Mouse (Mus musculus): ENCODE results near the gene Clip3.

DNA sequence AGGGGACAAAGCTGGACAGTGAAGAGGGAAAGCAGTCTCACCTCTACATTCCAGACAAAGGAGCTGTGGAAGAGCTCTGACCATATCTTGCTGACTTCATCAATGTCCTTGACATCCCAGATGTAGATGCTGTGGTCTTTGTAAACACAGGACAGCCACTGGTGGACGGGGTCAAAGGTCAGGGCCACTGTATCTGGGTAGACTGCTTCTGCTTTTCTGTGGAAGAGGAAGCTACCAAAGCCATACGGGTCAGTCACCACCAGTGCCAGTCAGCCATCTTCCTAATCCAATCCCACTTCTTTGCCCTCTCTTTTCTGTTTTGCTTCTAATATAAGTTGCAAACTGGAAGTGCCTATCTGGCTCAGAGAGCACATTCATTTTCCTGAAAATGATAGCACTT lies 26.5 kb upstream of the Clip3 start:
- TF ChIP-seq CTCF (IDR thresholded peaks at IDR 0.05) (no peak), EP300 (IDR thresholded peaks at IDR 0.05) (no peak)
